Mouse (Mus musculus) stomach, postnatal 0 days (tissue): Measurements from ENCODE around the gene Fbxo5.

ENCODE experiments used
- CTCF ChIP-seq: IDR thresholded peaks from 2 replicates; pipeline ENCODE4 v1.5.1; 2016; ENCODE audit warnings: antibody characterized with exemption, low read depth, mild to moderate bottlenecking, moderate library complexity
- EP300 ChIP-seq: optimal IDR thresholded peaks from 2 replicates; pipeline ENCODE3; 2016; ENCODE audit warnings: antibody characterized with exemption

- TF ChIP-seq CTCF, result no peak
- no peak for TF ChIP-seq EP300
Observed at GRCm38 (mm10) chr10:5853290-5853868, 48.0 kb upstream of the Fbxo5 start.
